Mouse (Mus musculus) forebrain, embryonic 16.5 days (tissue): ENCODE measurements around the gene Sowaha. TPM values are rescaled to one million over a fixed set of nuclear protein-coding genes. Genes with fewer than 3 reads are reported as not detected.

Experiments
- ATAC-seq: fragments of 200-750 bp; cut with Nextera tagmentation; 2 replicates; pipeline ENCODE4 v1.8.0; 2017; ENCODE audit warnings: mild to moderate bottlenecking, moderate library complexity
- H3K27ac ChIP-seq: fragments of 300-500 bp; sonication (generic); 2 replicates; pipeline ENCODE4 v1.5.1; 2014; ENCODE audit warnings: low read length, control low read depth
- H3K27me3 ChIP-seq: fragments of 300-500 bp; sonication (generic); replicated peaks from 2 replicates; pipeline ENCODE4 v1.6.1; 2014; ENCODE audit warnings: low read length; ENCODE audit not compliant: control insufficient read depth, insufficient read depth
- H3K36me3 ChIP-seq: fragments of 300-500 bp; sonication (generic); 2 replicates; pipeline ENCODE4 v1.6.1; 2014; ENCODE audit not compliant: control insufficient read depth, insufficient read depth
- H3K4me1 ChIP-seq: fragments of 300-500 bp; sonication (generic); replicated peaks from 2 replicates; pipeline ENCODE4 v1.6.1; 2014; ENCODE audit warnings: low read length; ENCODE audit not compliant: control insufficient read depth, insufficient read depth
- H3K4me2 ChIP-seq: fragments of 300-500 bp; sonication (generic); 2 replicates; pipeline ENCODE4 v1.6.1; 2014; ENCODE audit warnings: mild to moderate bottlenecking, low read length, control low read depth
- H3K4me3 ChIP-seq: fragments of 300-500 bp; sonication (generic); replicated peaks from 2 replicates; pipeline ENCODE4 v1.5.1; 2014; ENCODE audit warnings: mild to moderate bottlenecking, low read length, control low read depth
- H3K9ac ChIP-seq: fragments of 300-500 bp; sonication (generic); replicated peaks from 2 replicates; pipeline ENCODE4 v1.6.1; 2014; ENCODE audit warnings: low read depth, low read length, control low read depth
- H3K9me3 ChIP-seq: fragments of 300-500 bp; sonication (generic); 2 replicates; pipeline ENCODE4 v1.6.1; 2016; ENCODE audit warnings: low read length; ENCODE audit not compliant: control insufficient read depth
- WGBS: fragments of 180-500 bp; shearing (Covaris S2); extraction: QIAGEN DNeasy Blood & Tissue Kit; methylation state at CpG from one replicate; pipeline ENCODE4 v1.1.7; 2014; 5-methylcytosine and 5-hydroxymethylcytosine counted together
- polyA plus RNA-seq: library from polyadenylated mRNA; unstranded; fragments of >200 nt; fragmentation: Nextera tagmentation; extraction: Ambion mirVana; gene quantifications from 2 replicates; pipeline ENCODE4 v1.2.1, GENCODE M21; 2015

Gene Sowaha
- polyA plus RNA-seq, 1 experiment from 2014 or later, result 2.2 TPM

DNA sequence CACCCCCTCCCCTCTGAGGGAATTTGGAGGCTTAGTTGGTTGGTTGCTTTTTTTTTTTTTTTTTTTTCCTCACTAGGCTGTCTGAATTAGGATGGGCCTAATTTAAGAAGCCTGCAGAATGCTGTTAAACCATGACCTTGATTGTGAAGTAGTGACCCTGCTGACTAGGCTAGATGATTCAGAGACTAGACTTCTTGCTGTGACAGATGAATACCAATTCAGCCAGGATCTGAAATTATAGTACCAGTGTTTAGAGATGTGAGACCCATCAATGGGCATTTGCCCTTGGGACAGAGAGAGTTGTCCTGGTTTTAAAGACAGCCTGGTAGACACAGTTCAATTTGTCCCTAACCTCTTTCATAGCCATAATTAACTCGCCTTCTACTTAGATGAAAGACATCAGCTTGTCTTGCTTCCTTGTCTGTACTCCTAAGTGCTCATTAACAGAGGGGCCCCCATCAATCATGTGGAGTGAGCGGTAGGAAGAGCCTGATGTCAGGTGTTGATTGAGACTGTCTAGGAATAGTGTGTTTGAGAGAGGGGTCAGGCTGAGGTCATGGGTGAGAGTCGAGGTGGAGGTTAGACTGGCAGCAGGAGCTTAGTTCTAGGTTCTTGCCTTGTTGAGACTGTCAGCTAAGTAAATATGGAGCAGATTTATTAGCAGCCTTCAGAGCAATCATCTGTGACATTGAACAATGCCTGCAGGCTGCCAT, 13.3 kb upstream of the Sowaha start:
- Histone ChIP-seq H3K9me3 (no peaks in the 10 kb centered on the region), H3K27ac (no peak overlapping the region), H3K36me3 (no peaks in the 10 kb centered on the region), H3K9ac (no peak overlapping the region), H3K4me3 (no peak overlapping the region), H3K27me3 (no peaks in the 10 kb centered on the region), H3K4me2 (no peak overlapping the region), H3K4me1 (peaks cover 11% of the 10 kb centered on the region; the same call in 1 of the 2 replicates)
- whole genome bisulfite sequencing, result 23% methylated on average over 3 of the region's 3 CpGs
- ATAC-seq, result no peak

- Histone ChIP-seq H3K36me3 (no peaks in the 10 kb centered on the region), H3K27me3 (no peaks in the 10 kb centered on the region), H3K27ac (no peak overlapping the region), H3K9me3 (no peaks in the 10 kb centered on the region), H3K4me2 (no peak overlapping the region), H3K9ac (no peak overlapping the region), H3K4me3 (no peak overlapping the region), H3K4me1 (peaks cover 9% of the 10 kb centered on the region; the same call in 1 of the 2 replicates)
- 2% methylated on average over 8 of the region's 8 CpGs for WGBS
- ATAC-seq, result peak; percentile 45; the same call in 1 of the 2 replicates
Measured at GRCm38 (mm10) chr11:53491954-53492401, 11.9 kb upstream of the Sowaha start.

DNA sequence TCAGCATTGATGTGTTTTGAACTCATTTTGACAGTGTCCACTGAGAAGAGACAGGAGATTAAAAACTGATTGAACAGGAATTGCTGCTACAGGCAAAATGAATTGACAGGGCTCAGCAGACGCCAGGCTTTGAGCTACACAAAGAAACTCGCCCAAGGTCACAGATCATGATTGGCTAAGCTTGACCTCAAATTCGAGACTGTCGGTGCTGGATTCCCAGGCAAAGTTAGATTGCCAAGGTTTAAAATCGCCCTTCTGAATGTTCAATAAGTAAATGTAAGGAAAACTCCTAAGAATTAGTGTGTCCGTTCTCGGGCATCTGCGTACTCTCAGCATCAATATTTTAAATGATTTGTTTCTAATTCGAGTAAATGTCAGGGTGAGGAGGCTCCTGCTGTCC, 9.3 kb upstream of the Sowaha start:
- no peak overlapping the region for H3K4me3 ChIP-seq
- no peak overlapping the region for H3K4me2 ChIP-seq
- no peak for ATAC-seq
- H3K27me3 ChIP-seq, result no peaks in the 10 kb centered on the region; the same call in 1 of the 2 replicates
- no peaks in the 10 kb centered on the region for H3K36me3 ChIP-seq
- H3K4me1 ChIP-seq, result peaks cover 4% of the 10 kb centered on the region; the same call in 1 of the 2 replicates
- 61% methylated on average over 9 of the region's 9 CpGs for WGBS
- H3K9ac ChIP-seq, result no peak overlapping the region
- H3K9me3 ChIP-seq, result no peaks in the 10 kb centered on the region
- no peak overlapping the region for H3K27ac ChIP-seq

- Histone ChIP-seq H3K4me3 (no peak overlapping the region), H3K27me3 (no peaks in the 10 kb centered on the region; the same call in 1 of the 2 replicates), H3K4me1 (peaks cover 4% of the 10 kb centered on the region; the same call in 1 of the 2 replicates), H3K9me3 (no peaks in the 10 kb centered on the region), H3K27ac (no peak overlapping the region), H3K4me2 (no peak overlapping the region), H3K36me3 (no peaks in the 10 kb centered on the region), H3K9ac (no peak overlapping the region)
- WGBS, result 93% methylated on average over 5 of the region's 5 CpGs
- ATAC-seq, result no peak
Measured at GRCm38 (mm10) chr11:53489007-53489406, 8.9 kb upstream of the Sowaha start.

DNA sequence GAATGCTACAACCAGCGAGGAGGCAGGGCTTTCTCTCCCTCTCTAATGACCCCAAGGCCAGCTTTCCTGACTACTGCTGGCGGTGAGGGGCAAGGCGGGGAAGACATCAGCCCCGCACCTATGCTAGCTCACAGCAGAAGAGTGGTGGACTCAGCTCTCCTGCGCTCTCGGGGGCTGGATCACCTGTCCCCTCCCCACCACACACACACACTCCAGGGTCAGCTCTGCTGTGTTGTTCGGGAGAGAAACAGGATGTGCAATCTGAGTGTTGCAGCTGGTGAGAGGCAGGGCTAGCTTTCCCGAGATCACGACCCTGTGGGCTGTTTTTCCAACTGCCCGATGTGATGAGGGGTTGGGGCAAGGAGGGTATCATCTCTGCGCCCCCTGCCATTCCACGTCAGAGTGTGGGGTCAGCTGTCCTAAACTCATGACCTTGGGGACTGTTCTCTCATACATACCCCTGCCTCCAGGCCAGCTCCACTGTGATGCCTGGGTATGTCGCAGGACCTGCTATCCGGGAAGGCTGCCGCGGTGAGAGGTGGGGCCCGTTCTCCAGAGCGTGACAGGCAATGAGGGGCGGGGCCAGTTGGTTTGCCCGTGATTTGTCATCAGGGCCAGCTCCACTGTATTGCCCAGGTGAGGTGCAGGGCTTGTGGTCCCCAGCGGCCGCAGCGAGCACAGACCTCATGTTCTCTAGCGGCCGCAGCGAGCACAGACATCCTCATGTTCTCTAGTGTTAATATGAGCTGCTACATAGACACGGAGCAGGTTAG, 6.9 kb upstream of the Sowaha start:
- Histone ChIP-seq H3K27me3 (no peaks in the 10 kb centered on the region; the same call in 1 of the 2 replicates), H3K4me1 (peaks cover 4% of the 10 kb centered on the region; the same call in 1 of the 2 replicates), H3K27ac (no peak overlapping the region), H3K9me3 (no peaks in the 10 kb centered on the region), H3K4me2 (peak overlapping the region; percentile 44), H3K9ac (peak overlapping the region; percentile 26; the same call in 1 of the 2 replicates), H3K4me3 (peak overlapping the region; percentile 15; the same call in 1 of the 2 replicates), H3K36me3 (no peaks in the 10 kb centered on the region)
- WGBS, result 17% methylated on average over 27 of the region's 27 CpGs
- no peak for ATAC-seq

DNA sequence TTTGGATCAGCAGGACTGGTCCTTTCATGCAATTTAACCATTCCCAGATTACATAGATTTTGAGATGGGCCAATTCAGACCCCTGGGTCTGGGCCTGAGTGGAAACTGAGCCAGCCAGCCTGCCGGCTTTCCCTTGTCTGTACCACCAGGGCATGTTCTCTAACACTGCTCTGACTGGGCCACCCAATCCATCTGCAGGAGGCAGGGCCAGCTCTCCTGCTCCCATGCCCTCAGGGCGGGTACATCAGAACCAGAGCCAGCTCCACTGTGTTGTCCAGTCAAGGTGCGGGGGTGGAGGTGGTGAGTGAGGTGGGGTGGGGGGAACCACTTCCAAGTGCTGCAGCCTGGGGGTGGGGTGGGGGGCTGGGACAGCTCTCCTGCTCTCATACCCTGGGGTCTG, 6.3 kb upstream of the Sowaha start:
- no peak overlapping the region for H3K4me2 ChIP-seq
- peaks cover 2% of the 10 kb centered on the region; the same call in 1 of the 2 replicates for H3K27me3 ChIP-seq
- no peak overlapping the region for H3K27ac ChIP-seq
- ATAC-seq, result no peak
- H3K4me1 ChIP-seq, result no peaks in the 10 kb centered on the region; the same call in 1 of the 2 replicates
- WGBS, result 78% methylated on average over 3 of the region's 3 CpGs
- H3K36me3 ChIP-seq, result no peaks in the 10 kb centered on the region
- H3K9me3 ChIP-seq, result no peaks in the 10 kb centered on the region
- no peak overlapping the region for H3K4me3 ChIP-seq
- no peak overlapping the region for H3K9ac ChIP-seq

GRCm38 (mm10) chr11:53485719-53486118, 5.6 kb upstream of the Sowaha start:
- H3K9ac ChIP-seq, result no peak overlapping the region
- no peaks in the 10 kb centered on the region; the same call in 1 of the 2 replicates for H3K4me1 ChIP-seq
- H3K4me3 ChIP-seq, result no peak overlapping the region
- H3K4me2 ChIP-seq, result no peak overlapping the region
- 49% methylated on average over 3 of the region's 3 CpGs for WGBS
- no peaks in the 10 kb centered on the region for H3K9me3 ChIP-seq
- no peak overlapping the region for H3K27ac ChIP-seq
- peaks cover 4% of the 10 kb centered on the region for H3K27me3 ChIP-seq
- no peak for ATAC-seq
- no peaks in the 10 kb centered on the region for H3K36me3 ChIP-seq

DNA sequence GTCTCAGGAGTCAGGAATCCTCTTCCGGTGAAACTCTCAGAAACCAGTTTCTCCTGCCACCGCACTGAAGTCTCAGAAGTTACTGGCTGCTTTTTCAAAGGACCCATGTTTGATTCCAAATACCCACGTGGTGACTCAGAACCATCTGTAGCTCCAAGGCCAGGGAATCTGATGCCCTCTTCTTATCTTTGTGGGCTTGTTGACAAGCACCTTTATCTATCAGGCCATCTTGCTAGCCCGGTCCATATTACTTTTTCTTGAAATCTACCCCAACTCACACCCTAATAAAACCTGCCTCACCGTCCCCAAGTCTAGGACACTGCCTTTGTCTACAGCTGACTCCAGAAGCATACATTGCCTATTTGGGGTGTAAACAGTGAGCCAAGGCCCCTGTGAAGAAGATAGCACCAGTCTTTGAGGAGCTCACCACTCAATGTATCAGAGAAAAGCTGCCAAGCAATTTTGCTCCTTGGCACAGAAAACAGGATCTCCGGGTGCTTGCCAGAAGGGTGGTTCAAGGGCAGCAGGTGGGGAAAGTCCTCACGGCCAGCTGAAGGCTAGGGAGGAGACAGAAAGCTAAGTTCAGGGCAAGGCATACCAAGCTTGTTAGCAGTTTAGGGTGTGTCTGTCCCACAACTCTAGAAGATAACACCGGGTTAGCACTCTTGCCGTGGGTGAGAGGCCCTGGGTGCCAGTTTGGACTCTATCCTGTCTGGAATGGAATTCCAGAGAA, 3.3 kb upstream of the Sowaha start:
- peaks cover 27% of the 10 kb centered on the region for H3K27me3 ChIP-seq
- WGBS, result 77% methylated on average over 9 of the region's 9 CpGs
- peaks cover 5% of the 10 kb centered on the region; the same call in 1 of the 2 replicates for H3K9me3 ChIP-seq
- peaks cover 18% of the 10 kb centered on the region for H3K4me1 ChIP-seq
- H3K9ac ChIP-seq, result no peak overlapping the region
- no peak overlapping the region for H3K27ac ChIP-seq
- H3K4me3 ChIP-seq, result no peak overlapping the region
- no peak overlapping the region for H3K4me2 ChIP-seq
- no peaks in the 10 kb centered on the region for H3K36me3 ChIP-seq
- no peak for ATAC-seq
